Mouse (Mus musculus) bone marrow macrophage, adult 2 months (primary cell): Measurements from ENCODE around the gene Slc7a3.

Experiments
- CTCF ChIP-seq: IDR thresholded peaks from 2 replicates; pipeline ENCODE4 v1.5.1; 2012; ENCODE audit warnings: low read depth, mild to moderate bottlenecking, low read length, moderate library complexity
- POLR2A ChIP-seq: IDR thresholded peaks from 2 replicates; pipeline ENCODE4 v1.6.1; 2012; ENCODE audit warnings: mild to moderate bottlenecking, low read depth, low read length, borderline replicate concordance

GRCm38 (mm10) chrX:101084192-101084591 lies 1.6 kb downstream of the Slc7a3 start:
- TF ChIP-seq POLR2A (no peak), CTCF (no peak)
